ENCODE assay signal across 22 mouse cellular contexts in genomic region chr11:86458866-86459265, GRCm38 (mm10).
"Had no signal": no experiment of that assay in that cellular context is flagged by ENCODE, and none has a peak within 500 bp of the region (broad histone marks: within the 10 kb centered on the region; RNA-seq: fewer than 3 reads in every experiment).

No protein-coding gene starts in this region.

- H3K9ac ChIP-seq: heart, embryonic 12.5 days; hindbrain, embryonic 12.5 days; hindbrain, embryonic 14.5 days; intestine, embryonic 15.5 days; limb, embryonic 12.5 days; liver, embryonic 13.5 days; liver, embryonic 15.5 days had no signal

- H3K4me3 ChIP-seq: gastrocnemius, adult 2 months; heart, adult 2 months; heart, embryonic 10.5 days; heart, embryonic 12.5 days; hindbrain, embryonic 10.5 days; hindbrain, embryonic 12.5 days; intestine, embryonic 15.5 days; left cerebral cortex, adult 2 months; limb, embryonic 10.5 days; limb, embryonic 12.5 days; liver, embryonic 13.5 days; liver, embryonic 15.5 days had no signal

- H3K36me3 ChIP-seq: heart, embryonic 10.5 days; heart, embryonic 12.5 days; hindbrain, embryonic 10.5 days; hindbrain, embryonic 12.5 days; intestine, embryonic 15.5 days; limb, embryonic 10.5 days; limb, embryonic 12.5 days; liver, embryonic 13.5 days; liver, embryonic 15.5 days had no signal

- H3K4me1 ChIP-seq: heart, embryonic 10.5 days; heart, embryonic 12.5 days; hindbrain, embryonic 10.5 days; hindbrain, embryonic 12.5 days; intestine, embryonic 15.5 days; limb, embryonic 10.5 days; liver, embryonic 13.5 days; liver, embryonic 15.5 days had no signal

- H3K9me3 ChIP-seq: heart, embryonic 10.5 days; heart, embryonic 12.5 days; hindbrain, embryonic 10.5 days; hindbrain, embryonic 12.5 days; intestine, embryonic 15.5 days; limb, embryonic 10.5 days; limb, embryonic 12.5 days; liver, embryonic 13.5 days; liver, embryonic 15.5 days had no signal

- DNase-seq: gastrocnemius, adult 2 months; gastrocnemius, postnatal 10 days; gastrocnemius, postnatal 25 days; heart, adult 2 months; heart, postnatal 10 days; heart, postnatal 4 days; kidney, adult 18-20 months; kidney, adult 8-10 months; kidney, postnatal 10 days; kidney, postnatal 25 days; liver; liver, embryonic 13.5 days had no signal

- H3K27ac ChIP-seq: gastrocnemius, adult 2 months; heart, adult 2 months; heart, embryonic 10.5 days; hindbrain, embryonic 10.5 days; hindbrain, embryonic 12.5 days; hindbrain, embryonic 14.5 days; intestine, embryonic 15.5 days; left cerebral cortex, adult 2 months; limb, embryonic 10.5 days; limb, embryonic 12.5 days; liver, embryonic 13.5 days; liver, embryonic 15.5 days had no signal
